16 mouse cellular contexts compared by ENCODE assay signal in genomic region chr10:30720556-30720955, GRCm38 (mm10).
A peak's percentile ranks its signal among the peaks of the same experiment; 100 is the strongest.
DNase-seq lines count a peak whose midpoint lies in the region; ATAC-seq and TF ChIP-seq lines count a peak whose summit lies in the region.
"Had no signal": no experiment of that assay in that cellular context is flagged by ENCODE, and none has a peak within 500 bp of the region (broad histone marks: within the 10 kb centered on the region; RNA-seq: fewer than 3 reads in every experiment).

No protein-coding gene starts in this region.

- no peaks in the 10 kb centered on the region for H3K4me1 ChIP-seq in heart, embryonic 10.5 days
- H3K4me1 ChIP-seq in kidney, embryonic 16.5 days (ENCODE audit: insufficient read depth, low read length), result no peaks in the 10 kb centered on the region
- H3K4me1 ChIP-seq in midbrain, embryonic 16.5 days (ENCODE audit: control insufficient read depth, insufficient read depth, low read length), result no peaks in the 10 kb centered on the region
- H3K4me1 ChIP-seq in midbrain, embryonic 10.5 days, result no peaks in the 10 kb centered on the region
- H3K4me1 ChIP-seq in hindbrain, postnatal 0 days (ENCODE audit: insufficient read depth, low read length), result no peaks in the 10 kb centered on the region

- H3K9ac ChIP-seq in kidney, embryonic 16.5 days (replicated peaks; ENCODE audit: low read length), result no peak overlapping the region
- H3K9ac ChIP-seq in midbrain, embryonic 16.5 days (ENCODE audit: low read depth, low read length), result no peak overlapping the region
- no peak overlapping the region for H3K9ac ChIP-seq in hindbrain, postnatal 0 days (replicated peaks; ENCODE audit: low read length)
- H3K9ac ChIP-seq: embryonic facial prominence, embryonic 12.5 days had no signal

- H3K36me3 ChIP-seq in heart, embryonic 10.5 days, result peaks cover 9% of the 10 kb centered on the region; the same call in 1 of the 2 replicates
- 0 out of 2 replicates have a peak, but pooled peaks cover 5% of the 10 kb centered on the region for H3K36me3 ChIP-seq in kidney, embryonic 16.5 days (ENCODE audit: insufficient read depth, low read length)
- no peaks in the 10 kb centered on the region; the same call in 1 of the 2 replicates for H3K36me3 ChIP-seq in midbrain, embryonic 16.5 days (ENCODE audit: control insufficient read depth, insufficient read depth, low read length)
- no peaks in the 10 kb centered on the region for H3K36me3 ChIP-seq in midbrain, embryonic 10.5 days
- H3K36me3 ChIP-seq in hindbrain, postnatal 0 days (ENCODE audit: insufficient read depth, low read length), result 0 out of 2 replicates have a peak, but pooled peaks cover 5% of the 10 kb centered on the region

- no peak overlapping the region for H3K4me2 ChIP-seq in kidney, embryonic 16.5 days (replicated peaks; ENCODE audit: low read depth, low read length)
- H3K4me2 ChIP-seq in midbrain, embryonic 16.5 days (ENCODE audit: low read length), result no peak overlapping the region
- H3K4me2 ChIP-seq in hindbrain, postnatal 0 days (ENCODE audit: low read depth, low read length), result no peak overlapping the region
- H3K4me2 ChIP-seq: embryonic facial prominence, embryonic 12.5 days had no signal

- H3K4me3 ChIP-seq in heart, embryonic 10.5 days, result no peak overlapping the region
- H3K4me3 ChIP-seq in kidney, embryonic 16.5 days (ENCODE audit: low read length), result no peak overlapping the region
- H3K4me3 ChIP-seq in midbrain, embryonic 16.5 days (ENCODE audit: low read depth, low read length), result no peak overlapping the region
- no peak overlapping the region for H3K4me3 ChIP-seq in midbrain, embryonic 10.5 days
- H3K4me3 ChIP-seq in hindbrain, postnatal 0 days (ENCODE audit: low read length), result no peak overlapping the region
- H3K4me3 ChIP-seq: embryonic facial prominence, embryonic 12.5 days; left cerebral cortex, adult 2 months had no signal

- no peak for TF ChIP-seq CTCF in hindbrain, postnatal 0 days (IDR thresholded peaks at IDR 0.05; ENCODE audit: low read depth)

- no peak for DNase-seq in heart, embryonic 10.5 days (ENCODE audit: low spot score)
- DNase-seq in heart, adult 18-20 months, result no peak
- no peak for DNase-seq in kidney, adult 8-10 months
- no peak for DNase-seq in midbrain, embryonic 10.5 days (ENCODE audit: low spot score)
- no peak for DNase-seq in hindbrain, postnatal 0 days (ENCODE audit: low spot score)
- DNase-seq in embryo, embryonic 10 days (ENCODE audit: low spot score), result no peak
- DNase-seq: cerebellum, postnatal 25 days; heart, postnatal 4 days; kidney, adult 2 months; right cerebral cortex, postnatal 4 days; thymus, adult 18-20 months had no signal

- 0 out of 2 replicates have a peak overlapping the region, but pooled peaks have one; percentile 19 for H3K27ac ChIP-seq in heart, embryonic 10.5 days
- H3K27ac ChIP-seq in kidney, embryonic 16.5 days (ENCODE audit: low read length), result no peak overlapping the region
- H3K27ac ChIP-seq in midbrain, embryonic 16.5 days (ENCODE audit: low read length), result no peak overlapping the region
- no peak overlapping the region for H3K27ac ChIP-seq in midbrain, embryonic 10.5 days (replicated peaks)
- no peak overlapping the region for H3K27ac ChIP-seq in hindbrain, postnatal 0 days
- H3K27ac ChIP-seq: embryonic facial prominence, embryonic 12.5 days; left cerebral cortex, adult 2 months had no signal

- no peaks in the 10 kb centered on the region for H3K27me3 ChIP-seq in heart, embryonic 10.5 days (ENCODE audit: insufficient read depth, poor library complexity, severe bottlenecking)
- H3K27me3 ChIP-seq in kidney, embryonic 16.5 days (ENCODE audit: insufficient read depth, low read length), result no peaks in the 10 kb centered on the region
- H3K27me3 ChIP-seq in midbrain, embryonic 16.5 days (ENCODE audit: control insufficient read depth, insufficient read depth, low read depth, low read length), result no peaks in the 10 kb centered on the region
- H3K27me3 ChIP-seq in midbrain, embryonic 10.5 days (ENCODE audit: low read depth, poor library complexity, severe bottlenecking), result no peaks in the 10 kb centered on the region
- H3K27me3 ChIP-seq in hindbrain, postnatal 0 days (ENCODE audit: insufficient read depth, low read length), result no peaks in the 10 kb centered on the region
- H3K27me3 ChIP-seq: embryonic facial prominence, embryonic 12.5 days had no signal

- 87% methylated on average over 3 of the region's 3 CpGs for WGBS in heart, embryonic 10.5 days
- WGBS in kidney, embryonic 16.5 days, result 79% methylated on average over 3 of the region's 3 CpGs
- WGBS in midbrain, embryonic 16.5 days, result 88% methylated on average over 3 of the region's 3 CpGs
- 88% methylated on average over 3 of the region's 3 CpGs for WGBS in midbrain, embryonic 10.5 days
- 90% methylated on average over 3 of the region's 3 CpGs for WGBS in hindbrain, postnatal 0 days

- no peaks in the 10 kb centered on the region for H3K9me3 ChIP-seq in heart, embryonic 10.5 days
- no peaks in the 10 kb centered on the region for H3K9me3 ChIP-seq in kidney, embryonic 16.5 days (ENCODE audit: low read length)
- no peaks in the 10 kb centered on the region for H3K9me3 ChIP-seq in midbrain, embryonic 16.5 days (replicated peaks; ENCODE audit: control insufficient read depth, low read length, poor library complexity, severe bottlenecking)
- no peaks in the 10 kb centered on the region for H3K9me3 ChIP-seq in midbrain, embryonic 10.5 days (replicated peaks)
- no peaks in the 10 kb centered on the region for H3K9me3 ChIP-seq in hindbrain, postnatal 0 days (ENCODE audit: low read length)
- H3K9me3 ChIP-seq: embryonic facial prominence, embryonic 12.5 days had no signal

- ATAC-seq in kidney, embryonic 16.5 days (ENCODE audit: low FRiP score, low TSS enrichment), result peak; percentile 61; the same call in 1 of the 2 replicates
- 0 out of 2 replicates have a peak, but pooled peaks have one; percentile 20 for ATAC-seq in midbrain, embryonic 16.5 days
- peak; percentile 65; the same call in 1 of the 2 replicates for ATAC-seq in hindbrain, postnatal 0 days
- ATAC-seq: forebrain, embryonic 14.5 days had no signal
